Mouse (Mus musculus): ENCODE results near the gene Lmod1.

GRCm38 (mm10) chr1:135373171-135373677 is 48.6 kb downstream of the Lmod1 start:
- no peak for TF ChIP-seq CTCF (IDR thresholded peaks at IDR 0.05; ENCODE audit: borderline replicate concordance, control insufficient read depth, extremely low read depth, insufficient read depth, low read length, poor library complexity)
- TF ChIP-seq POLR2A (IDR thresholded peaks at IDR 0.05; ENCODE audit: control insufficient read depth, extremely low read depth, insufficient read depth, low read length, poor library complexity) = no peak

Data from thymus, adult 2 months (tissue).